ENCODE assay signal across 19 mouse cellular contexts in the genomic region with DNA sequence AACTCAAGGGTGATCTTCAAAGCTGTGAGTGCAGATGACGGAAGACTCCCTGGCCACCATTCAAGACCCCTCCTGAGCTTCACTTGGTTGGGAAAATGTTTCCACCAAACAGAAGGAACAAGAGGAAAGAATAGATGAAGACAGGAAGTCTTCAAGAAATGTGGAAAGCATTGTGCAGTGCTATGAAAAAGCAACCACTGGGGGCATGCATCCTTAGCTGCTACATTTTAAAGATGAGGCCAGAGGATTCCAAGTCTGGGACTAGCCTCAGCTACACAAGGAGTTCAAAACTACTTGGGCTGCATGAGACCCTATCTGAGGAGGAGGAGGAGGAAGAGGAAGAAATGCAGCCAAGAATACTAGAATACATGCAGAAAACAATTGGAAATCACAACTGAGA.
DNase-seq lines count a peak whose midpoint lies in the region; ATAC-seq and TF ChIP-seq lines count a peak whose summit lies in the region.
"Had no signal": no experiment of that assay in that cellular context is flagged by ENCODE, and none has a peak within 500 bp of the region (broad histone marks: within the 10 kb centered on the region; RNA-seq: fewer than 3 reads in every experiment).

No protein-coding gene starts in this region.

- H3K4me3 ChIP-seq in forebrain, postnatal 0 days (ENCODE audit: low read depth, low read length) = no peak overlapping the region
- H3K4me3 ChIP-seq in forebrain, embryonic 13.5 days = no peak overlapping the region
- no peak overlapping the region for H3K4me3 ChIP-seq in layer of hippocampus, adult 2 months
- H3K4me3 ChIP-seq: embryonic facial prominence, embryonic 10.5 days; heart, embryonic 10.5 days; hindbrain, embryonic 10.5 days; limb, embryonic 13.5 days; neural tube, embryonic 12.5 days had no signal

- TF ChIP-seq CTCF in forebrain, postnatal 0 days (IDR thresholded peaks at IDR 0.05; ENCODE audit: low read depth) = peak; percentile 42
- peak; percentile 67 for TF ChIP-seq CTCF in layer of hippocampus, adult 2 months (conservative IDR thresholded peaks at IDR 0.05)

- no peaks in the 10 kb centered on the region for H3K9me3 ChIP-seq in forebrain, postnatal 0 days (ENCODE audit: low read length)
- no peaks in the 10 kb centered on the region for H3K9me3 ChIP-seq in forebrain, embryonic 13.5 days (replicated peaks)
- H3K9me3 ChIP-seq: embryonic facial prominence, embryonic 10.5 days; heart, embryonic 10.5 days; hindbrain, embryonic 10.5 days; limb, embryonic 13.5 days; neural tube, embryonic 12.5 days had no signal

- no peak for DNase-seq in forebrain, postnatal 0 days
- DNase-seq in layer of hippocampus, adult 2 months (ENCODE audit: low spot score in 2 of 2) = no peak
- DNase-seq in layer of hippocampus, postnatal 14 days (ENCODE audit: low spot score in 2 of 2) = no peak
- peak; percentile 52 for DNase-seq in thymus, postnatal 0 days (ENCODE audit: low spot score)
- no peak for DNase-seq in thymus, postnatal 36 days
- no peak for DNase-seq in neural tube, embryonic 10.5 days (ENCODE audit: extremely low spot score, low spot score)
- no peak for DNase-seq in adrenal gland, postnatal 10 days
- DNase-seq: cerebellum, adult 9-10 months; gastrocnemius, postnatal 36 days; kidney, adult 9 months; kidney, postnatal 4 days; right cerebral cortex, adult 18-20 months had no signal

- H3K27me3 ChIP-seq in forebrain, postnatal 0 days (ENCODE audit: insufficient read depth, low read length) = no peaks in the 10 kb centered on the region
- H3K27me3 ChIP-seq in forebrain, embryonic 13.5 days = peaks cover 12% of the 10 kb centered on the region; the same call in 1 of the 2 replicates

- H3K27ac ChIP-seq in forebrain, postnatal 0 days (ENCODE audit: low read depth, low read length) = no peak overlapping the region
- H3K27ac ChIP-seq in forebrain, embryonic 13.5 days = no peak overlapping the region
- no peak overlapping the region for H3K27ac ChIP-seq in layer of hippocampus, adult 2 months
- H3K27ac ChIP-seq: embryonic facial prominence, embryonic 10.5 days; heart, embryonic 10.5 days; hindbrain, embryonic 10.5 days; limb, embryonic 13.5 days; neural tube, embryonic 12.5 days had no signal

- H3K4me1 ChIP-seq in forebrain, postnatal 0 days (ENCODE audit: insufficient read depth) = 0 out of 2 replicates have a peak, but pooled peaks cover 3% of the 10 kb centered on the region
- peaks cover 28% of the 10 kb centered on the region for H3K4me1 ChIP-seq in forebrain, embryonic 13.5 days

- no peaks in the 10 kb centered on the region for H3K36me3 ChIP-seq in forebrain, postnatal 0 days (ENCODE audit: insufficient read depth)
- H3K36me3 ChIP-seq in forebrain, embryonic 13.5 days (ENCODE audit: poor library complexity, severe bottlenecking) = no peaks in the 10 kb centered on the region
- H3K36me3 ChIP-seq: embryonic facial prominence, embryonic 10.5 days; heart, embryonic 10.5 days; hindbrain, embryonic 10.5 days; limb, embryonic 13.5 days; neural tube, embryonic 12.5 days had no signal

- no peak for ATAC-seq in forebrain, postnatal 0 days
- no peak for ATAC-seq in forebrain, embryonic 13.5 days
- ATAC-seq: inflammation-experienced regulatory T-cells, adult 6 months had no signal

- 91% methylated on average over 1 of the region's 1 CpGs for WGBS in forebrain, postnatal 0 days
- WGBS in forebrain, embryonic 13.5 days = 83% methylated on average over 1 of the region's 1 CpGs

- no peak overlapping the region for H3K9ac ChIP-seq in forebrain, postnatal 0 days
- no peak overlapping the region for H3K9ac ChIP-seq in forebrain, embryonic 13.5 days
- H3K9ac ChIP-seq: limb, embryonic 13.5 days; neural tube, embryonic 12.5 days had no signal

- H3K4me2 ChIP-seq in forebrain, postnatal 0 days (ENCODE audit: low read depth) = no peak overlapping the region
- H3K4me2 ChIP-seq in forebrain, embryonic 13.5 days = no peak overlapping the region
- H3K4me2 ChIP-seq: limb, embryonic 13.5 days; neural tube, embryonic 12.5 days had no signal
